Mouse (Mus musculus): ENCODE measurements around the gene Cdh10.

Gene Cdh10

GRCm38 (mm10) chr15:18975041-18975440 lies 156.3 kb downstream of the Cdh10 start:
- no peak for DNase-seq (ENCODE audit: low spot score in 2 of 2)

- no peak for DNase-seq (ENCODE audit: low spot score in 2 of 2)
Observed at GRCm38 (mm10) chr15:18984891-18985290, 166.1 kb downstream of the Cdh10 start.

GRCm38 (mm10) chr15:18987671-18988070 lies 168.9 kb downstream of the Cdh10 start:
- DNase-seq (ENCODE audit: low spot score in 2 of 2), result no peak

DNA sequence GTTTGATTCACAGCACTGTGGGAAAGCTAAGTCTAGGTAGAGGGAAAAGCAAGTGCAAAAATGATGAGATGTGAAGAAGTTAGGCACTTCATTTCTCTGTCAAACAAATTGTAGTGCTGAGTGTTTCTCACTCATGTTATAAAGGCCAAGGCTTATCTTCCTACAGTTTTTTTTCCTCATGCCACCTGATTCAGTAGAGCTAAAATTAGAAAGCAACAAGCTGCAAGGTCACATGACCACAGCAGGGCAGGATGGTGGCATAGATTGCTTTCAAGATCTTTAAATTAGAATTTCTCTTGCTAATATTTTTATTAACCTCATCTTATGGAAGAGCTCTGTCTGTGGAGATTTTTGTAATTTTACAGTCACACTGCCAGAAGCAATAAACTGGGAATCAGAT lies 174.8 kb downstream of the Cdh10 start:
- DNase-seq (ENCODE audit: low spot score in 2 of 2), result no peak

DNA sequence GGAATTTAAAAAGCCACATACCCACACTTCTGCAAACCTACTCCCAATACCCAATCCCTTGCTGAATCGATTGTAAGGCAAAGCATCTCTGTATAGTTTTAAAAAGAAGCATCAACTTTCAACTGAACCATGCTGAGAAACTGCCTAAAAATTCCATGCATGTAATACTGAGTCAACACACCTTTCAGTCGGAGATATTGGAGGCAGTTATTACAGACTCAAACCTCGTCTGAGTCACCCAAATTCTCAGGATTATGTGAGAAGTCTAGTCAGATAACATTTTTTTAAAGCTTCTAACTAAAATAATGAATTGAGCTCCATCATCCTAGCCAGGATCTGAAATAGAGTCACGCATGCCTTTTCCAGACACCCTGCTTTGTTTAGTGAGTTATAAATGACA lies 175.5 kb downstream of the Cdh10 start:
- DNase-seq (ENCODE audit: low spot score in 2 of 2), result no peak

GRCm38 (mm10) chr15:19010829-19011228 lies 192.1 kb downstream of the Cdh10 start:
- DNase-seq (ENCODE audit: low spot score in 2 of 2), result no peak

- no peak for DNase-seq (ENCODE audit: low spot score in 2 of 2)
Observed at GRCm38 (mm10) chr15:19032983-19033382, 214.2 kb downstream of the Cdh10 start.

- no peak for DNase-seq (ENCODE audit: low spot score in 2 of 2)
Observed at GRCm38 (mm10) chr15:19040077-19040476, 221.3 kb downstream of the Cdh10 start.
